17 mouse cellular contexts compared by ENCODE assay signal in the genomic region with DNA sequence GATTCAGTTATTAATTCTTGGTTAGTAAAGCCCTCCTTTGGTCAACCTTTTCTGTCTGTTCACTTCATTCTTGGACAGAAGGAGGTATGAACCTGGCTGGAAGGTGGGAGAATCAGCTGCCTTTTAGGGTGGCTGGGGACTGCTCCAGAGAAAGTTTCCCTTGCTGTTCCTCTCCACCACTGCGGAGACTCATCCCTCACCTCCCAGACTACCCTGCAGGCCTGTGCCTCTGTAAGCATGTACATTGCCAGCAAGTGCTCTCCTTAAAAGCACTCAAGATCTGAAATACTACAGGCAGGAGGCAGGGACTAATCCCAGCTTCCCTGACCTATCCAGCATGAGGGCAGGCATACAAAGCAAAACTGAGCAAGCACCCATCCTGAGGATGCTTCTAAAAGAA.
"Had no signal": no experiment of that assay in that cellular context is flagged by ENCODE, and none has a peak within 500 bp of the region (broad histone marks: within the 10 kb centered on the region; RNA-seq: fewer than 3 reads in every experiment).

No protein-coding gene starts in this region.

- DNase-seq: kidney, adult 11 months; kidney, adult 8-10 months; kidney, postnatal 10 days; kidney, postnatal 36 days; layer of hippocampus, postnatal 36 days; liver, postnatal 0 days; lung, postnatal 10 days; lung, postnatal 4 days; midbrain, embryonic 14.5 days; right cerebral cortex, postnatal 14 days; spleen, adult 18-20 months; thymus, postnatal 25 days had no signal

- H3K27me3 ChIP-seq: kidney, embryonic 15.5 days; lung, embryonic 15.5 days; stomach, embryonic 15.5 days had no signal

- H3K4me1 ChIP-seq: kidney, embryonic 15.5 days; lung, embryonic 15.5 days; stomach, embryonic 15.5 days had no signal

- ATAC-seq: liver, embryonic 12.5 days; liver, postnatal 0 days had no signal

- H3K4me3 ChIP-seq: kidney, embryonic 15.5 days; left cerebral cortex, adult 2 months; liver, embryonic 12.5 days; lung, embryonic 15.5 days; stomach, embryonic 15.5 days had no signal
